Mouse (Mus musculus): ENCODE results near the gene Nfkbib.

- no peak for TF ChIP-seq CTCF (IDR thresholded peaks at IDR 0.05; ENCODE audit: extremely low read depth, insufficient read depth, low read length)
- no peak for TF ChIP-seq POLR2A (IDR thresholded peaks at IDR 0.05; ENCODE audit: extremely low read depth, insufficient read depth, low read length)
These were observed 402 bp downstream of the Nfkbib start for GRCm38 (mm10) chr7:28766910-28767309.

All from cortical plate, adult 2 months (tissue).